Mouse (Mus musculus): ENCODE results near the gene Rplp0. TPM values are rescaled to one million over a fixed set of nuclear protein-coding genes. Genes with fewer than 3 reads are reported as not detected.

Rplp0 gene
- polyA plus RNA-seq, 1 experiment from 2014 or later: 832 TPM

DNA sequence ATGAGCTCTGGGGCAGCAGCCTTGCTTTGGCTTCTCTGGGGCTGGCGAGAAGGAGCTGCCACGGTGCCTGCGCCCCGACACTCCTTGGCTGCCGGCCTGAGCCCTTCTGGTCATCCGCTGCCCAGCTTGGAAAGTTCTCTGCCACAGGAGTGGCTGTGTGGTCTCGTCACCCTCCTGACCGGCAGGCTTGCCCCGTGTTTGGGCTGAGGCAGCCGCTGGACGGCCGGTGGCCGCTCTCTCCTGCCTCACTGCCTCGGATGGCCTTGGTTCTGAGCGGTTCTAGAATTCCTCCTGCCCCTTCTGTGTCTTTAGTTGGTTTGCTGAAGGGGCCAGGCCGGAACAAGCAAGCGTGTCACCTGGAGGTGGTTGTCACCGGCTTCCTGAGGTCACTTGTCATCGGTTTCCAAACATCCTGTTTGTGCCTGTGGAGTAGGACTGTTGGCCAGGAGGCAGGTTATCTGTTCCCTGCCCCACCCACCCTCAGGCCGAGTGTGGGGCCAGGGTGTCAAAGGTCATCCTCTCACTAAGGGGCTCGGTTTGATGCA lies 38.9 kb upstream of the Rplp0 start:
- 47% methylated on average over 21 of the region's 21 CpGs for WGBS
- Histone ChIP-seq H3K27me3 (replicated peaks; ENCODE audit: control insufficient read depth, insufficient read depth, low read length) (no peaks in the 10 kb centered on the region), H3K4me1 (replicated peaks; ENCODE audit: control insufficient read depth, insufficient read depth, low read length) (peaks cover 11% of the 10 kb centered on the region; the same call in 1 of the 2 replicates), H3K4me2 (replicated peaks; ENCODE audit: low read depth) (peak overlapping the region; percentile 53), H3K9me3 (ENCODE audit: control insufficient read depth) (no peaks in the 10 kb centered on the region), H3K36me3 (ENCODE audit: control insufficient read depth, insufficient read depth) (peaks cover 12% of the 10 kb centered on the region; the same call in 1 of the 2 replicates), H3K4me3 (ENCODE audit: low read depth, low read length) (no peak overlapping the region), H3K27ac (ENCODE audit: low read depth, low read length) (peak overlapping the region; percentile 85), H3K9ac (ENCODE audit: low read depth, low read length) (0 out of 2 replicates have a peak overlapping the region, but pooled peaks have one; percentile 13)
- no peak for TF ChIP-seq CTCF (IDR thresholded peaks at IDR 0.05; ENCODE audit: low read depth)
- peak; percentile 19; the same call in 1 of the 2 replicates for ATAC-seq

DNA sequence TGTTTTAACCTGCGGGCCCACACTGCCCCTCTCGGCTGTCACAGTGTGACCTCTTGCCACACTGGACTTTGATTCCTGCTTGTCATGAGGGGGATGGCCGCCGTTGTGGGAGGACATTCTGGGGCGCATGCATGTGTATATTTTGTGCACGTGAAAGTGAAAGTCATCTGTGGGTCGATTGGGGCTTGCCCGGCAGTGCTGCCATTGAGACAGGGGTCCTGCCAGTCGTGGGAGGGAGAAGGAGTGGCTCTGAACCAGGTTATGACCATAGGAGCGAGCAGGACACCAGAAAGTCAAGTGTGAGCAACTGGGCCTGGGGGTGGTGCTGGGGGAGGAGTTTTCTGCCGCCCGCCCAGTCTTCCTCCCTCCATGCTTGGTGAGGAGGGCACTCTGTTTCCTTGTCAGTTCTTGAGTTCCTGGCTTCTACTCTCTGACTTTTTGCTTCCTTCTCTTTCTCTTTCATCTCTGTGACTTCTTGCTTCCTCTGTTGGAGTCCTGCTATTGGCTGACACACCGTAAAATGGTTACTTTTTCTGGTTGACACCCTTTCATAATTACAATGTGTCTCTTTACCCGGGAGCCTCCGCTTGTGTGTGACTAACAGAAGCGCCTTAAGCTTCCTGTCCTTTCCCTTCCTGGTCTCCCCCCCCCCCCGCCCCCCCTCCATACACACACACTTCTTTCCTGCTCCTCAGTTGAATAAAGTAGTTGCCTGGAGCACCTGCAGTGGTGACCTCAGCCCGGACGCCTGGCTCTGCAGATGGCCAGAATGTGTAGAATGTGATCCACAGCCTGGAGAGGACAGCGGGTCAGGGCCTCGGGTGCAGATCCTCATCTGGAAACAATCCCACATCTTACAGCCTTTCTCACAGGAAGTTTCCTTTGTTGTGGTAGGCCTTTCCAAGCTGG lies 37.5 kb upstream of the Rplp0 start:
- peak overlapping the region; percentile 85 for H3K27ac ChIP-seq (ENCODE audit: low read depth, low read length)
- peaks cover 16% of the 10 kb centered on the region for H3K4me1 ChIP-seq (replicated peaks; ENCODE audit: control insufficient read depth, insufficient read depth, low read length)
- H3K36me3 ChIP-seq (ENCODE audit: control insufficient read depth, insufficient read depth): peaks cover 7% of the 10 kb centered on the region; the same call in 1 of the 2 replicates
- H3K4me2 ChIP-seq (replicated peaks; ENCODE audit: low read depth): peak overlapping the region; percentile 53
- H3K9me3 ChIP-seq (ENCODE audit: control insufficient read depth): no peaks in the 10 kb centered on the region
- no peaks in the 10 kb centered on the region for H3K27me3 ChIP-seq (replicated peaks; ENCODE audit: control insufficient read depth, insufficient read depth, low read length)
- ATAC-seq: peak; percentile 63
- WGBS: 24% methylated on average over 21 of the region's 21 CpGs
- TF ChIP-seq CTCF (IDR thresholded peaks at IDR 0.05; ENCODE audit: low read depth): peak; percentile 32; the same call in 1 of the 2 replicates
- H3K9ac ChIP-seq (ENCODE audit: low read depth, low read length): no peak overlapping the region
- H3K4me3 ChIP-seq (ENCODE audit: low read depth, low read length): no peak overlapping the region

DNA sequence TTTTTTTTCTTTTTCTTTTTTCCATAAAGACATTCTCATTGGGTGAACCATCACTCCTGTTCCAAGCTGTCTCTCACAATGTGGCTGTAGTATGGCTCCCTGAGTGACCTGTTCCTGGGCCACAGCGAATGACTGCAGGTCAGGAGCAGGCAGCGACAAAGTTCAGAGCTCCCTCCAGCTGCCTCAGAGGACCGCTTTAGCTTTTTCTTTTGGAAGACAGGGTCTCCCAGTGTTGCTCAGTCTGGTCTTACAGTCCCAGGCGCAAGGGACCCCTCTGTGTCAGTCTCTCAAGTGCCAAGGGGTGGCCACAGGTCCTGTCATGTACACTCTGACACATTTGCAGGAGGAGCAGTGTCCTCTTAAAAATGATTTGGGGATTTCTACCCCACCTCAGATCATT lies 36.7 kb upstream of the Rplp0 start:
- TF ChIP-seq CTCF (IDR thresholded peaks at IDR 0.05; ENCODE audit: low read depth): no peak
- H3K4me1 ChIP-seq (replicated peaks; ENCODE audit: control insufficient read depth, insufficient read depth, low read length): peaks cover 16% of the 10 kb centered on the region
- peak overlapping the region; percentile 41 for H3K4me2 ChIP-seq (replicated peaks; ENCODE audit: low read depth)
- H3K9me3 ChIP-seq (ENCODE audit: control insufficient read depth): no peaks in the 10 kb centered on the region
- H3K4me3 ChIP-seq (ENCODE audit: low read depth, low read length): no peak overlapping the region
- no peak overlapping the region for H3K9ac ChIP-seq (ENCODE audit: low read depth, low read length)
- H3K27ac ChIP-seq (ENCODE audit: low read depth, low read length): peak overlapping the region; percentile 85
- 75% methylated on average over 4 of the region's 4 CpGs for WGBS
- no peaks in the 10 kb centered on the region for H3K27me3 ChIP-seq (replicated peaks; ENCODE audit: control insufficient read depth, insufficient read depth, low read length)
- no peak for ATAC-seq
- H3K36me3 ChIP-seq (ENCODE audit: control insufficient read depth, insufficient read depth): peaks cover 4% of the 10 kb centered on the region; the same call in 1 of the 2 replicates

DNA sequence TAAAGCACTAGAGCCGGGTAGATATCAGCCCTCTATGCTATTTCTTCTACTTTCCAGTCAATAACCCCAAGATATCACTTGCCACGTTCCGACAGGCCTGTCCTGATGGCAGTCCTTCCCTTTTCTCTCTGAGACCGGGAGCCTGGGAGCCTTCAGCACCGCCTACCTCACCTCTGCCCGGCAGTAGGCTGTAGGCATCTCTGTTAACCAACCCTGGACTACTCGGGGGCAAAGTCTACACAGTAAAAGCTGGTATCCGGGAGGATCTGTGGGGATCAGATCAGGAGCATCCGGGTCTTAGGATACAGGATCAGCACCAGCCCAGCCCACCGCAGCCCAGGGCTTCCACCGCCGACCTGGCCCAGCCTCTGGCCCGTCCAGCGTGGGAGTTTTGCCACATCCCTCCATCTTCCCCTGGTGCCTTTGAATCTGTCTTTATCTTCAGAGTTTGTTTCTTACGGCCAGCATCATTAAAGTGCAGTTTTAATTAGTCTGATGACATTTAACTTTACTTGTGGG lies 36.2 kb upstream of the Rplp0 start:
- Histone ChIP-seq H3K9me3 (ENCODE audit: control insufficient read depth) (no peaks in the 10 kb centered on the region), H3K27me3 (replicated peaks; ENCODE audit: control insufficient read depth, insufficient read depth, low read length) (no peaks in the 10 kb centered on the region), H3K36me3 (ENCODE audit: control insufficient read depth, insufficient read depth) (peaks cover 4% of the 10 kb centered on the region; the same call in 1 of the 2 replicates), H3K27ac (ENCODE audit: low read depth, low read length) (peak overlapping the region; percentile 85), H3K9ac (ENCODE audit: low read depth, low read length) (no peak overlapping the region), H3K4me1 (replicated peaks; ENCODE audit: control insufficient read depth, insufficient read depth, low read length) (peaks cover 16% of the 10 kb centered on the region), H3K4me2 (replicated peaks; ENCODE audit: low read depth) (peak overlapping the region; percentile 41), H3K4me3 (ENCODE audit: low read depth, low read length) (no peak overlapping the region)
- peak; percentile 70 for ATAC-seq
- no peak for TF ChIP-seq CTCF (IDR thresholded peaks at IDR 0.05; ENCODE audit: low read depth)
- WGBS: 41% methylated on average over 15 of the region's 15 CpGs

DNA sequence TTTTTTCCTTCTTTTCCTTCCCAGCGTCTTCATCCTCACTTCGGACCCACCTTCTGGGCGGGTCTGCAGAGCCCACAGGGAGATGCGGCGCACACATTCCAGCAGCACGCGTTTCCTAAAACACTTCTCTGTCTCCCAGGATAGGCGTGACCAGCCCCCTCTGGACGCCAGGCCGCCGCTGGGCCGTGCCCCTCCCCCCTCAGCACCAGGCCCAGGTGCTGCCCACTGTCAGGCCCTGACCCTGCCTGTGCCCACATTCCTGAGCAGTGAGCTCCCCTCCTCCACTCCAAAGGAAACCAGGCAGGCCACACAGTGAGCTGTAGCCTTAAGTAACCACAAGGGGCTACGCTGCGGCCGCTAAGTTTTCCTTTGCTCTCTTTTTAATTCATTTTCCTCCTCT lies 35.3 kb upstream of the Rplp0 start:
- peaks cover 4% of the 10 kb centered on the region; the same call in 1 of the 2 replicates for H3K36me3 ChIP-seq (ENCODE audit: control insufficient read depth, insufficient read depth)
- H3K27me3 ChIP-seq (replicated peaks; ENCODE audit: control insufficient read depth, insufficient read depth, low read length): no peaks in the 10 kb centered on the region
- H3K9me3 ChIP-seq (ENCODE audit: control insufficient read depth): no peaks in the 10 kb centered on the region
- H3K27ac ChIP-seq (ENCODE audit: low read depth, low read length): peak overlapping the region; percentile 85
- peak; percentile 49 for TF ChIP-seq CTCF (IDR thresholded peaks at IDR 0.05; ENCODE audit: low read depth)
- H3K4me1 ChIP-seq (replicated peaks; ENCODE audit: control insufficient read depth, insufficient read depth, low read length): peaks cover 16% of the 10 kb centered on the region
- no peak overlapping the region for H3K4me3 ChIP-seq (ENCODE audit: low read depth, low read length)
- WGBS: 23% methylated on average over 15 of the region's 15 CpGs
- no peak for ATAC-seq
- H3K9ac ChIP-seq (ENCODE audit: low read depth, low read length): no peak overlapping the region
- peak overlapping the region; percentile 37; the same call in 1 of the 2 replicates for H3K4me2 ChIP-seq (replicated peaks; ENCODE audit: low read depth)

DNA sequence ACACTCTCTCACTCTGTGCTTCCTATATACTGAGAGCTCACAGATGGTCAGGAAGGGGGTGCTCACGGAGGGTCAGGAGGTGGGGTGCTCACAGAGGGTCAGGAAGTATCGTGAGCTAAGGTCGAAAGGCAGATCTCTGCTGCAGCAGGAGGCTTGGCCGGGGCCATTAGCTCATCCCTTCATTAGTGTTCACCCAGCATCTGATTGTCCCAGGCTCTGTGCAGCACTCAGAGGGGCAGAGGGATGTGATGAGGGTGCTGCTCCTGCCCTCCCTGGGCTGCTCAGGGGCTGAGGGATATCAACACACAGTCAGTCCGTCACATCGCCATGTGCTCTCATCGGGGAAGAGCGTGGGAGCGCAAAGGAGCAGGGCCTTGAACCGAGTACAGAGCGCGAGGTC lies 34.8 kb upstream of the Rplp0 start:
- Histone ChIP-seq H3K4me1 (replicated peaks; ENCODE audit: control insufficient read depth, insufficient read depth, low read length) (peaks cover 16% of the 10 kb centered on the region), H3K4me3 (ENCODE audit: low read depth, low read length) (no peak overlapping the region), H3K9ac (ENCODE audit: low read depth, low read length) (no peak overlapping the region), H3K36me3 (ENCODE audit: control insufficient read depth, insufficient read depth) (peaks cover 4% of the 10 kb centered on the region; the same call in 1 of the 2 replicates), H3K9me3 (ENCODE audit: control insufficient read depth) (no peaks in the 10 kb centered on the region), H3K27me3 (replicated peaks; ENCODE audit: control insufficient read depth, insufficient read depth, low read length) (no peaks in the 10 kb centered on the region), H3K4me2 (replicated peaks; ENCODE audit: low read depth) (no peak overlapping the region), H3K27ac (ENCODE audit: low read depth, low read length) (peak overlapping the region; percentile 16; the same call in 1 of the 2 replicates)
- WGBS: 70% methylated on average over 12 of the region's 12 CpGs
- TF ChIP-seq CTCF (IDR thresholded peaks at IDR 0.05; ENCODE audit: low read depth): no peak
- no peak for ATAC-seq

Data from intestine, postnatal 0 days (tissue).